Mouse (Mus musculus) embryo, embryonic 10.5 days (tissue): ENCODE measurements at regions not wholly inside any gene's neighbourhood (a gene's known extent, or its start where the extent isn't known, plus 50 kb on each side); places are given as distances from the start of the nearest gene placed in this dataset.

Source experiments
- DNase-seq: peaks from one replicate; pipeline ENCODE4 v3.0.0-alpha.2; 2015; ENCODE audit warnings: low spot score

GRCm38 (mm10) chr3:149993199-149993598 is 1002.8 kb upstream of the Adgrl2 start:
- DNase-seq: peak; percentile 47

GRCm38 (mm10) chr3:149987801-149988200 is 997.4 kb upstream of the Adgrl2 start:
- DNase-seq: no peak

GRCm38 (mm10) chr3:149956993-149957392 is 966.6 kb upstream of the Adgrl2 start:
- DNase-seq: no peak

GRCm38 (mm10) chr3:149936197-149936596 is 945.8 kb upstream of the Adgrl2 start:
- no peak for DNase-seq

- DNase-seq: no peak
Observed at GRCm38 (mm10) chr3:149934832-149935231, 944.5 kb upstream of the Adgrl2 start.

GRCm38 (mm10) chr3:149928456-149929360 is 938.4 kb upstream of the Adgrl2 start:
- no peak for DNase-seq

- no peak for DNase-seq
Observed at GRCm38 (mm10) chr3:149920206-149920605, 929.9 kb upstream of the Adgrl2 start.

GRCm38 (mm10) chr3:149918201-149918600 is 927.8 kb upstream of the Adgrl2 start:
- peak; percentile 28 for DNase-seq

- DNase-seq: no peak
Observed at GRCm38 (mm10) chr3:149910721-149911120, 920.4 kb upstream of the Adgrl2 start.

- peak; percentile 47 for DNase-seq
Observed at GRCm38 (mm10) chr3:149901783-149902182, 911.4 kb upstream of the Adgrl2 start.

- peak; percentile 27 for DNase-seq
Observed at GRCm38 (mm10) chr3:149876553-149876952, 886.2 kb upstream of the Adgrl2 start.

- no peak for DNase-seq
Observed at GRCm38 (mm10) chr3:149865945-149866344, 875.6 kb upstream of the Adgrl2 start.

- DNase-seq: no peak
Observed at GRCm38 (mm10) chr3:149846941-149847539, 856.7 kb upstream of the Adgrl2 start.

- DNase-seq: peak; percentile 45
Observed at GRCm38 (mm10) chr3:149845826-149846486, 855.6 kb upstream of the Adgrl2 start.

GRCm38 (mm10) chr3:149845083-149845825 is 854.9 kb upstream of the Adgrl2 start:
- peak; percentile 58 for DNase-seq

GRCm38 (mm10) chr3:149837921-149838320 is 847.6 kb upstream of the Adgrl2 start:
- no peak for DNase-seq

- DNase-seq: peak; percentile 71
Observed at GRCm38 (mm10) chr3:149836467-149837233, 846.3 kb upstream of the Adgrl2 start.

- DNase-seq: peak; percentile 45
Observed at GRCm38 (mm10) chr3:149827181-149827580, 836.8 kb upstream of the Adgrl2 start.

- peak; percentile 56 for DNase-seq
Observed at GRCm38 (mm10) chr3:149826757-149827156, 836.4 kb upstream of the Adgrl2 start.

GRCm38 (mm10) chr3:149820670-149821069 is 830.3 kb upstream of the Adgrl2 start:
- DNase-seq: peak; percentile 54

GRCm38 (mm10) chr3:149819863-149820262 is 829.5 kb upstream of the Adgrl2 start:
- no peak for DNase-seq
